Mouse (Mus musculus) heart, embryonic 12.5 days (tissue): ENCODE data around the gene Pik3r2. TPM values are rescaled to one million over a fixed set of nuclear protein-coding genes. Genes with fewer than 3 reads are reported as not detected.

ENCODE experiments used
- ATAC-seq: fragments of 200-750 bp; cut with Nextera tagmentation; 2 replicates; pipeline ENCODE4 v1.8.0; 2017; ENCODE audit warnings: moderate TSS enrichment, moderate library complexity; ENCODE audit not compliant: insufficient number of reproducible peaks, low FRiP score
- H3K27ac ChIP-seq: fragments of 300-500 bp; sonication (generic); 2 replicates; pipeline ENCODE4 v1.5.1; 2016; ENCODE audit warnings: mild to moderate bottlenecking, moderate library complexity; ENCODE audit not compliant: poor library complexity, severe bottlenecking
- H3K27me3 ChIP-seq: fragments of 300-500 bp; sonication (generic); replicated peaks from 2 replicates; pipeline ENCODE4 v1.6.1; 2016; ENCODE audit warnings: mild to moderate bottlenecking, moderate library complexity
- H3K36me3 ChIP-seq: fragments of 300-500 bp; sonication (generic); 2 replicates; pipeline ENCODE4 v1.6.1; 2016; ENCODE audit warnings: mild to moderate bottlenecking, moderate library complexity
- H3K4me1 ChIP-seq: fragments of 300-500 bp; sonication (generic); replicated peaks from 2 replicates; pipeline ENCODE4 v1.6.1; 2016; ENCODE audit warnings: mild to moderate bottlenecking
- H3K4me2 ChIP-seq: fragments of 300-500 bp; sonication (generic); 2 replicates; pipeline ENCODE4 v1.6.1; 2016; ENCODE audit warnings: mild to moderate bottlenecking, moderate library complexity
- H3K4me3 ChIP-seq: fragments of 300-500 bp; sonication (generic); 2 replicates; pipeline ENCODE4 v1.5.1; 2016; ENCODE audit warnings: mild to moderate bottlenecking
- H3K9ac ChIP-seq: fragments of 300-500 bp; sonication (generic); 2 replicates; pipeline ENCODE4 v1.6.1; 2016; ENCODE audit warnings: mild to moderate bottlenecking, moderate library complexity
- H3K9me3 ChIP-seq: fragments of 300-500 bp; sonication (generic); replicated peaks from 2 replicates; pipeline ENCODE4 v1.6.1; 2016; ENCODE audit warnings: mild to moderate bottlenecking, moderate library complexity
- WGBS: fragments of 180-500 bp; shearing (Covaris S2); methylation state at CpG from one replicate; pipeline ENCODE4 v1.1.7; 2016; 5-methylcytosine and 5-hydroxymethylcytosine counted together
- polyA plus RNA-seq: library from polyadenylated mRNA; unstranded; fragments of >200 nt; fragmentation: Nextera tagmentation; extraction: Ambion mirVana; gene quantifications from 2 replicates; pipeline ENCODE4 v1.2.1, GENCODE M21; 2016

Gene Pik3r2
- polyA plus RNA-seq, 1 experiment from 2014 or later = 35.2 TPM

GRCm38 (mm10) chr8:70789046-70789445 is 12.5 kb upstream of the Pik3r2 start:
- no peak for ATAC-seq
- 0 out of 2 replicates have a peak overlapping the region, but pooled peaks have one; percentile 19 for H3K9ac ChIP-seq
- H3K9me3 ChIP-seq = no peaks in the 10 kb centered on the region
- H3K4me2 ChIP-seq = peak overlapping the region; percentile 24; the same call in 1 of the 2 replicates
- peaks cover 39% of the 10 kb centered on the region for H3K36me3 ChIP-seq
- H3K27me3 ChIP-seq = peaks cover 9% of the 10 kb centered on the region
- no peak overlapping the region for H3K4me3 ChIP-seq
- WGBS = 69% methylated on average over 10 of the region's 10 CpGs
- peaks cover 51% of the 10 kb centered on the region for H3K4me1 ChIP-seq
- H3K27ac ChIP-seq = no peak overlapping the region; the same call in 1 of the 2 replicates

DNA sequence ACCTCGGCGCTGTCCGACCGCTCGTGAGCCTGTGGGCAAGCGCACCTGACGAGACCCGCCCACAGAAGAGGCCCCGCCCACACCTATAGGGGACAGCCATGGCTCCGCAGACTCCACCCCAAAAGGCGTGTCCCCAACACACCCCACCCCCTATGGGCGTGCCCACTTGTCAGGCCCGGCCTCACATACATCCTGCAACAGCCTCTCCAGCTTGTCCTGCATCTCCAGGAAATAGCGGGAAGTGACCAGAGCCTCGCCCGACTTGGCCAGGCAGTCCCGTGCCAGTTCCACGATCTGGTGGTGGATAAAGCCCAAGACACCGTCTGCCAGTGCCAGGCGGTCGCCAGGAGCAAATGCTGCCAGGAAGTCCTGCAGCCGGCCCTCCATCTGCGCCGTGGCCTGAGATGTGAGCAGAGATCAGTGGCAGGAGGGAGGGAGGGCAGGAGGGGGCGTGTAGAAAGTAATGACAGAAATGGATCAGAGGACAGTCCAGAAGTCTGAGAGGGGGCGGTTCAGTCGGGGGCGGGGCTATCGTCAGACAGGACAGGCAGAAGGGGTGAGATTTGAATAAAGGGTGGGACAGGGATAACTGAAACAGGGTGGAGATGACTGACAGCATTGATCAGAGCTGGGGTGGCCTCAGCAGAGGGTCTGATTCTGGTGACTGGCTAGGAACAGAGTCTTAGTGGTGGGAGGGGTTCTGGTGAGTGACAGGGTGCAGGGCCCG is 11.6 kb upstream of the Pik3r2 start:
- H3K4me1 ChIP-seq = peaks cover 50% of the 10 kb centered on the region
- H3K27ac ChIP-seq = no peak overlapping the region
- WGBS = 13% methylated on average over 30 of the region's 30 CpGs
- no peaks in the 10 kb centered on the region for H3K27me3 ChIP-seq
- H3K36me3 ChIP-seq = peaks cover 48% of the 10 kb centered on the region
- ATAC-seq = peak; percentile 43
- H3K4me2 ChIP-seq = peak overlapping the region; percentile 56
- H3K9me3 ChIP-seq = no peaks in the 10 kb centered on the region
- peak overlapping the region; percentile 19 for H3K9ac ChIP-seq
- peak overlapping the region; percentile 14 for H3K4me3 ChIP-seq

- H3K4me2 ChIP-seq = peak overlapping the region; percentile 56
- H3K4me3 ChIP-seq = no peak overlapping the region
- H3K9me3 ChIP-seq = no peaks in the 10 kb centered on the region
- H3K4me1 ChIP-seq = peaks cover 41% of the 10 kb centered on the region
- H3K27me3 ChIP-seq = no peaks in the 10 kb centered on the region
- ATAC-seq = no peak
- no peak overlapping the region for H3K9ac ChIP-seq
- H3K36me3 ChIP-seq = peaks cover 57% of the 10 kb centered on the region
- no peak overlapping the region for H3K27ac ChIP-seq
- WGBS = 82% methylated on average over 3 of the region's 3 CpGs
These were observed 10.5 kb upstream of the Pik3r2 start for GRCm38 (mm10) chr8:70787051-70787445.

- no peaks in the 10 kb centered on the region for H3K9me3 ChIP-seq
- ATAC-seq = no peak
- WGBS = 88% methylated on average over 25 of the region's 25 CpGs
- no peak overlapping the region for H3K9ac ChIP-seq
- no peak overlapping the region for H3K4me3 ChIP-seq
- H3K27ac ChIP-seq = no peak overlapping the region
- H3K36me3 ChIP-seq = peaks cover 63% of the 10 kb centered on the region
- H3K4me2 ChIP-seq = no peak overlapping the region
- no peaks in the 10 kb centered on the region for H3K27me3 ChIP-seq
- peaks cover 36% of the 10 kb centered on the region for H3K4me1 ChIP-seq
These were observed 10.0 kb upstream of the Pik3r2 start for GRCm38 (mm10) chr8:70786291-70787050.

GRCm38 (mm10) chr8:70780093-70780492 is 3.6 kb upstream of the Pik3r2 start:
- H3K9ac ChIP-seq = no peak overlapping the region
- H3K27ac ChIP-seq = no peak overlapping the region
- ATAC-seq = no peak
- H3K36me3 ChIP-seq = peaks cover 60% of the 10 kb centered on the region
- H3K4me3 ChIP-seq = no peak overlapping the region
- no peaks in the 10 kb centered on the region for H3K9me3 ChIP-seq
- H3K27me3 ChIP-seq = no peaks in the 10 kb centered on the region
- WGBS = 80% methylated on average over 11 of the region's 11 CpGs
- H3K4me2 ChIP-seq = no peak overlapping the region
- peaks cover 21% of the 10 kb centered on the region for H3K4me1 ChIP-seq

DNA sequence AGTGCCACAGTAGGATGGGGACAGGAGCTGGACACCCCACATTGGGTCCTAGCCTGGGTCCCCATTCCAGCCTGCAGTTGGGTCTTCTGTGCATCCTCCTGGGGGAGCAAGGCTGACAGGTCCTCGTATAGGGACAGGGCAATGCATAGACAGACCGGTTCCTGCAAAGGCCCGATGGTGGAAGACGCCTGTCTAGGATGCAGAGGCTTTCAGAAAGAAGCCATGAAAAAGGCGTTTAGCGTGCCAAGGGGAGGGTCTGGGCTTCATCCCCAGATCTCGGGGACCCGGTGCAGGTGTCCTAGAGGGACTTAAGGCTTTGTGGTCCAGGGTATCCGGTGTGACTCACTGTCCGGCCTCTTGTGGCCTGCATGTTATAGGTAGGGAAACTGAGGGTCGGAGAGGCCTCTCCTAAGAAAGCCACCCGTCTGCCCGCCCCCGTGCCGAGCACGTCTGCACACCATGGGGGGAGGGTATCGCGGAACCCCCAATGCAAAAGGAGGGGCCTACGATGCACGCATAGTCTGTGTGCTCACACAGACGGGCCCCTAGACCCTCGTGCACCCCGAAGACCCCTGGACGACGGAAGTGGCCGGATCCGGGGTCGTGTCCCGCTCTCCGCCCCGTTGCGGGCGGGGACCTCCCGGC is 540 bp downstream of the Pik3r2 start:
- no peaks in the 10 kb centered on the region for H3K9me3 ChIP-seq
- peak; percentile 3 for ATAC-seq
- 3% methylated on average over 34 of the region's 34 CpGs for WGBS
- peaks cover 2% of the 10 kb centered on the region; the same call in 1 of the 2 replicates for H3K27me3 ChIP-seq
- H3K9ac ChIP-seq = peak overlapping the region; percentile 93
- H3K27ac ChIP-seq = peak overlapping the region; percentile 44
- H3K4me1 ChIP-seq = peaks cover 41% of the 10 kb centered on the region
- peak overlapping the region; percentile 93 for H3K4me2 ChIP-seq
- H3K4me3 ChIP-seq = peak overlapping the region; percentile 80
- H3K36me3 ChIP-seq = peaks cover 60% of the 10 kb centered on the region

GRCm38 (mm10) chr8:70775227-70775626 is 1.3 kb downstream of the Pik3r2 start:
- peak overlapping the region; percentile 93 for H3K9ac ChIP-seq
- peaks cover 60% of the 10 kb centered on the region for H3K36me3 ChIP-seq
- peak overlapping the region; percentile 80 for H3K4me3 ChIP-seq
- ATAC-seq = no peak
- H3K4me1 ChIP-seq = peaks cover 41% of the 10 kb centered on the region
- 90% methylated on average over 5 of the region's 5 CpGs for WGBS
- H3K27me3 ChIP-seq = peaks cover 6% of the 10 kb centered on the region; the same call in 1 of the 2 replicates
- peak overlapping the region; percentile 93 for H3K4me2 ChIP-seq
- no peaks in the 10 kb centered on the region for H3K9me3 ChIP-seq
- H3K27ac ChIP-seq = no peak overlapping the region

- ATAC-seq = no peak
- H3K9me3 ChIP-seq = no peaks in the 10 kb centered on the region
- H3K36me3 ChIP-seq = peaks cover 60% of the 10 kb centered on the region
- H3K4me1 ChIP-seq = peaks cover 41% of the 10 kb centered on the region
- no peak overlapping the region for H3K27ac ChIP-seq
- no peak overlapping the region for H3K4me2 ChIP-seq
- WGBS = 90% methylated on average over 18 of the region's 18 CpGs
- no peak overlapping the region for H3K4me3 ChIP-seq
- H3K9ac ChIP-seq = peak overlapping the region; percentile 52; the same call in 1 of the 2 replicates
- H3K27me3 ChIP-seq = peaks cover 6% of the 10 kb centered on the region; the same call in 1 of the 2 replicates
These were observed 1.8 kb downstream of the Pik3r2 start for GRCm38 (mm10) chr8:70774740-70775139.

DNA sequence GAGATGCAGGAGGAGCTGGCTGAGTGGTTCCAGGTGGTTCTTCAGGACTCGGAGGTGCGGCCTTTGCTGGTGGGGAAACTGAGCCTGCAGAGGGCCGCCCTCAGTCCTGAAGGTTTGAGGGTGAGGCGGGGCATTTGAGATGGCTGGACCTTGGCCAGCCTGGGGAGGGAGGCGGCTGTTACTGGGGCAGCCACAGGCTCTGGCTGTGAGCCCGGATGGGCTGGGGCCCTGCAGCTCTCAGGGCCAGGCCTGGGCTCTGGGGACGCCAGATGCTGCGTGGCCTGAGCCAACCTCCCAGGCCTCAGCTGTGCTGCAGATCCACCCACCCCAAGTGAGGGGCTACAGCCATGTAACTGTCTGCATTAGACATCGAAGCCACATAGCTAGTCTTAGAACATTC is 2.7 kb downstream of the Pik3r2 start:
- no peak for ATAC-seq
- 52% methylated on average over 9 of the region's 9 CpGs for WGBS
- Histone ChIP-seq H3K4me1 (peaks cover 41% of the 10 kb centered on the region), H3K9ac (peak overlapping the region; percentile 52), H3K27ac (no peak overlapping the region), H3K4me2 (no peak overlapping the region; the same call in 1 of the 2 replicates), H3K9me3 (no peaks in the 10 kb centered on the region), H3K27me3 (peaks cover 6% of the 10 kb centered on the region; the same call in 1 of the 2 replicates), H3K36me3 (peaks cover 57% of the 10 kb centered on the region), H3K4me3 (0 out of 2 replicates have a peak overlapping the region, but pooled peaks have one; percentile 1)

DNA sequence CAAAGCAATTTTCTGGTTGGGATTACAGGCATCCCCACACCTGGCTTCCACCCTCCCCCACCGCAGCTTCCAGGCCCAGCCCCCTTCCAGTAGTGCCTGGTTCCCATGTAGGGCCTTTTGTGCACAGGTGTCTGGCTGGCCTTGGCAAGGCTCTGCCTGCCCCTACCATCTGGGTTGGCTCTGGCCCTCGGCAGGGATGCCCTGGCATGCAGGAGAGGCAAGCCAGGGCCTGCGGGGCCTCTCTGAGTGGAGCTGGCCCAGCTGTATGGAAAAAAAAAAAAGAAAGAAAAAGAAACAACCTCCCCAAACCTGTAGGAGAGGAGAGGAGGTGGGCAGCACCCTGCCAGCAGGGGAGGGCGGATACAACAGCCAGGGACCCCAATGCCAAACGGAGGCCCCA is 3.1 kb downstream of the Pik3r2 start:
- Histone ChIP-seq H3K4me3 (no peak overlapping the region), H3K9me3 (no peaks in the 10 kb centered on the region), H3K9ac (peak overlapping the region; percentile 52), H3K4me2 (no peak overlapping the region), H3K27me3 (peaks cover 6% of the 10 kb centered on the region; the same call in 1 of the 2 replicates), H3K36me3 (peaks cover 61% of the 10 kb centered on the region), H3K27ac (no peak overlapping the region), H3K4me1 (peaks cover 41% of the 10 kb centered on the region)
- no peak for ATAC-seq
- WGBS = 77% methylated on average over 5 of the region's 5 CpGs

- ATAC-seq = no peak
- peaks cover 37% of the 10 kb centered on the region for H3K4me1 ChIP-seq
- peaks cover 66% of the 10 kb centered on the region for H3K36me3 ChIP-seq
- H3K9me3 ChIP-seq = no peaks in the 10 kb centered on the region
- peaks cover 9% of the 10 kb centered on the region; the same call in 1 of the 2 replicates for H3K27me3 ChIP-seq
- no peak overlapping the region for H3K27ac ChIP-seq
- no peak overlapping the region for H3K4me2 ChIP-seq
- no peak overlapping the region for H3K9ac ChIP-seq
- WGBS = 87% methylated on average over 9 of the region's 9 CpGs
- no peak overlapping the region for H3K4me3 ChIP-seq
These were observed 3.6 kb downstream of the Pik3r2 start for GRCm38 (mm10) chr8:70772890-70773289.
